9 mouse cellular contexts compared by ENCODE assay signal in genomic region chr11:106737178-106737621, GRCm38 (mm10). TPM values are rescaled to one million over a fixed set of nuclear protein-coding genes. Genes with fewer than 3 reads are reported as not detected.
A peak's percentile ranks its signal among the peaks of the same experiment; 100 is the strongest.
DNase-seq lines count a peak whose midpoint lies in the region; ATAC-seq and TF ChIP-seq lines count a peak whose summit lies in the region.
"Had no signal": no experiment of that assay in that cellular context is flagged by ENCODE, and none has a peak within 500 bp of the region (broad histone marks: within the 10 kb centered on the region; RNA-seq: fewer than 3 reads in every experiment).

No protein-coding gene starts in this region.

- peaks cover 3% of the 10 kb centered on the region; the same call in 1 of the 2 replicates for H3K4me1 ChIP-seq in cortical plate, adult 2 months (ENCODE audit: control insufficient read depth, insufficient read depth, low read length)
- peaks cover 13% of the 10 kb centered on the region for H3K4me1 ChIP-seq in forebrain, embryonic 14.5 days (ENCODE audit: control insufficient read depth, insufficient read depth, low read length)
- no peaks in the 10 kb centered on the region for H3K4me1 ChIP-seq in stomach, postnatal 0 days (replicated peaks; ENCODE audit: control insufficient read depth, insufficient read depth)

- no peaks in the 10 kb centered on the region for H3K36me3 ChIP-seq in forebrain, embryonic 14.5 days (ENCODE audit: control insufficient read depth, insufficient read depth, low read length)
- H3K36me3 ChIP-seq in stomach, postnatal 0 days (ENCODE audit: control insufficient read depth, insufficient read depth, low read length) = no peaks in the 10 kb centered on the region
- H3K36me3 ChIP-seq: liver, embryonic 13.5 days had no signal

- H3K9ac ChIP-seq in forebrain, embryonic 14.5 days (ENCODE audit: low read length) = peak overlapping the region; percentile 54
- H3K9ac ChIP-seq in stomach, postnatal 0 days (ENCODE audit: low read length) = no peak overlapping the region
- H3K9ac ChIP-seq: liver, embryonic 13.5 days had no signal

- H3K4me2 ChIP-seq in forebrain, embryonic 14.5 days (ENCODE audit: low read length) = 0 out of 2 replicates have a peak overlapping the region, but pooled peaks have one; percentile 17
- no peak overlapping the region for H3K4me2 ChIP-seq in stomach, postnatal 0 days (replicated peaks; ENCODE audit: low read depth)
- H3K4me2 ChIP-seq: liver, embryonic 13.5 days had no signal

- WGBS in forebrain, embryonic 14.5 days = 8% methylated on average over 12 of the region's 12 CpGs
- WGBS in stomach, postnatal 0 days = 40% methylated on average over 12 of the region's 12 CpGs

- peak; percentile 20; the same call in 1 of the 2 replicates for TF ChIP-seq POLR2A in cortical plate, adult 2 months (IDR thresholded peaks at IDR 0.05; ENCODE audit: extremely low read depth, insufficient read depth, low read length)

- DNase-seq in forebrain, embryonic 14.5 days (ENCODE audit: low spot score) = peak; percentile 77
- DNase-seq in heart, postnatal 4 days = peak; percentile 45
- DNase-seq in kidney, postnatal 4 days = peak; percentile 42 to 56
- peak; percentile 33 to 63 for DNase-seq in lung, postnatal 4 days
- DNase-seq in stomach, postnatal 0 days (ENCODE audit: low spot score) = no peak
- DNase-seq in testis, postnatal 10 days (ENCODE audit: low spot score) = no peak
- DNase-seq: liver, embryonic 13.5 days had no signal

- no peaks in the 10 kb centered on the region for H3K27me3 ChIP-seq in forebrain, embryonic 14.5 days (replicated peaks; ENCODE audit: control insufficient read depth, insufficient read depth, low read length)
- H3K27me3 ChIP-seq in stomach, postnatal 0 days (ENCODE audit: control insufficient read depth, insufficient read depth, low read length) = no peaks in the 10 kb centered on the region
- H3K27me3 ChIP-seq: liver, embryonic 13.5 days had no signal

- ATAC-seq in forebrain, embryonic 14.5 days = peak; percentile 63
- ATAC-seq in stomach, postnatal 0 days (ENCODE audit: low FRiP score, low TSS enrichment) = peak; percentile 36; the same call in 1 of the 2 replicates
- no peak for ATAC-seq in monocyte, adult 5-6 weeks (replicated peaks; ENCODE audit: insufficient number of reproducible peaks, low FRiP score, low TSS enrichment, poor library complexity, severe bottlenecking)

- H3K4me3 ChIP-seq in cortical plate, adult 2 months (ENCODE audit: insufficient read depth, low read length) = no peak overlapping the region
- H3K4me3 ChIP-seq in forebrain, embryonic 14.5 days (ENCODE audit: low read depth, low read length) = no peak overlapping the region
- H3K4me3 ChIP-seq in stomach, postnatal 0 days (ENCODE audit: low read depth, low read length) = no peak overlapping the region
- H3K4me3 ChIP-seq: liver, embryonic 13.5 days had no signal

- no peaks in the 10 kb centered on the region for H3K9me3 ChIP-seq in forebrain, embryonic 14.5 days (replicated peaks; ENCODE audit: control insufficient read depth, low read length)
- no peaks in the 10 kb centered on the region for H3K9me3 ChIP-seq in stomach, postnatal 0 days (ENCODE audit: control insufficient read depth, low read length)
- H3K9me3 ChIP-seq: liver, embryonic 13.5 days had no signal

- H3K27ac ChIP-seq in cortical plate, adult 2 months (ENCODE audit: insufficient read depth, low read length) = peak overlapping the region; percentile 11; the same call in 1 of the 2 replicates
- peak overlapping the region; percentile 75 for H3K27ac ChIP-seq in forebrain, embryonic 14.5 days (ENCODE audit: low read depth, low read length)
- no peak overlapping the region for H3K27ac ChIP-seq in stomach, postnatal 0 days (replicated peaks)
- H3K27ac ChIP-seq: liver, embryonic 13.5 days had no signal

- TF ChIP-seq EP300 in stomach, postnatal 0 days (optimal IDR thresholded peaks at IDR 0.05) = no peak

- TF ChIP-seq CTCF in cortical plate, adult 2 months (IDR thresholded peaks at IDR 0.05; ENCODE audit: extremely low read depth, insufficient read depth, low read length) = no peak
- TF ChIP-seq CTCF in stomach, postnatal 0 days (IDR thresholded peaks at IDR 0.05; ENCODE audit: low read depth) = no peak

RNA-seq across cellular contexts. Expression of gene Pecam1, which starts 13.2 kb away (rescaled TPM):
- polyA plus RNA-seq in cortical plate, adult 2 months (2012; rRNA removed) = 20.4 TPM in 2 replicates
- polyA plus RNA-seq in forebrain, embryonic 14.5 days (2014; fragmentation: Nextera tagmentation; extraction: Ambion mirVana) = 15.0 and 16.8 TPM in 2 replicates
- total RNA-seq in heart, postnatal 4 days (2021) = 100 to 1,000 TPM; 183 TPM
- polyA plus RNA-seq in stomach, postnatal 0 days (2015; fragmentation: Nextera tagmentation; extraction: Ambion mirVana) = 20.2 and 20.4 TPM in 2 replicates
- 46.9 to 75.5 TPM (median 51.4 TPM) in 3 replicates for total RNA-seq in monocyte, adult 5-6 weeks (2017)

RNA-seq across cellular contexts. Expression of gene Milr1, which starts 13.8 kb away (rescaled TPM):
- 0.23 and 0.38 TPM in 2 replicates for polyA plus RNA-seq in cortical plate, adult 2 months (2012; rRNA removed)
- 0.61 and 0.78 TPM in 2 replicates for polyA plus RNA-seq in forebrain, embryonic 14.5 days (2014; fragmentation: Nextera tagmentation; extraction: Ambion mirVana)
- total RNA-seq in heart, postnatal 4 days (2021) = under 1 TPM; 0.55 to 0.86 TPM
- 2.2 and 2.8 TPM in 2 replicates for polyA plus RNA-seq in stomach, postnatal 0 days (2015; fragmentation: Nextera tagmentation; extraction: Ambion mirVana)
- total RNA-seq in monocyte, adult 5-6 weeks (2017) = 44.9 to 93.4 TPM (median 91.7 TPM) in 3 replicates

RNA-seq across cellular contexts. Expression of gene Polg2, which starts 42.1 kb away (rescaled TPM):
- polyA plus RNA-seq in cortical plate, adult 2 months (2012; rRNA removed) = 3.8 and 4.8 TPM in 2 replicates
- 9.1 and 10.1 TPM in 2 replicates for polyA plus RNA-seq in forebrain, embryonic 14.5 days (2014; fragmentation: Nextera tagmentation; extraction: Ambion mirVana)
- total RNA-seq in heart, postnatal 4 days (2021) = 1 to 10 TPM; 3.1 to 3.4 TPM
- 8.9 and 10.3 TPM in 2 replicates for polyA plus RNA-seq in stomach, postnatal 0 days (2015; fragmentation: Nextera tagmentation; extraction: Ambion mirVana)
- total RNA-seq in monocyte, adult 5-6 weeks (2017) = 18.3 to 21.0 TPM (median 19.8 TPM) in 3 replicates

RNA-seq across cellular contexts. Expression of gene Ddx5, which starts 51.8 kb away (rescaled TPM):
- polyA plus RNA-seq in cortical plate, adult 2 months (2012; rRNA removed) = 408 and 412 TPM in 2 replicates
- 504 and 550 TPM in 2 replicates for polyA plus RNA-seq in forebrain, embryonic 14.5 days (2014; fragmentation: Nextera tagmentation; extraction: Ambion mirVana)
- 100 to 1,000 TPM; 561 to 583 TPM for total RNA-seq in heart, postnatal 4 days (2021)
- 175 and 178 TPM in 2 replicates for polyA plus RNA-seq in stomach, postnatal 0 days (2015; fragmentation: Nextera tagmentation; extraction: Ambion mirVana)
- total RNA-seq in monocyte, adult 5-6 weeks (2017) = 2,968 to 3,655 TPM (median 3,142 TPM) in 3 replicates

RNA-seq across cellular contexts. Expression of gene Cep95, which starts 51.9 kb away (rescaled TPM):
- polyA plus RNA-seq in cortical plate, adult 2 months (2012; rRNA removed) = 15.5 and 21.0 TPM in 2 replicates
- polyA plus RNA-seq in forebrain, embryonic 14.5 days (2014; fragmentation: Nextera tagmentation; extraction: Ambion mirVana) = 12.2 and 14.2 TPM in 2 replicates
- 1 to 10 TPM; 6.8 to 9.3 TPM for total RNA-seq in heart, postnatal 4 days (2021)
- 4.9 and 5.7 TPM in 2 replicates for polyA plus RNA-seq in stomach, postnatal 0 days (2015; fragmentation: Nextera tagmentation; extraction: Ambion mirVana)
- total RNA-seq in monocyte, adult 5-6 weeks (2017) = 19.5 to 54.4 TPM (median 22.2 TPM) in 3 replicates

Comparison
In these comparisons a context has a peak if more than half of its experiments do, and no peak if none do; other contexts are left out.
1. DNase-seq: peak in forebrain, embryonic 14.5 days (single experiment), heart, postnatal 4 days (single experiment), kidney, postnatal 4 days (2 of 2) and lung, postnatal 4 days (2 of 2); none in stomach, postnatal 0 days (single experiment) and testis, postnatal 10 days (single experiment).